Mouse (Mus musculus): ENCODE measurements around the gene Rgs9bp. TPM values are rescaled to one million over a fixed set of nuclear protein-coding genes. Genes with fewer than 3 reads are reported as not detected.
"Not testable (repeated sequence)": the region's sequence is repeated elsewhere in the genome, so short reads cannot be mapped to it uniquely, and the experiment has no call there.

The Rgs9bp gene
- polyA plus RNA-seq, 1 experiment from 2014 or later: 0.18 TPM

- Histone ChIP-seq H3K27ac (no peak overlapping the region), H3K36me3 (peaks cover 27% of the 10 kb centered on the region), H3K27me3 (ENCODE audit: insufficient read depth, poor library complexity, severe bottlenecking) (no peaks in the 10 kb centered on the region), H3K4me3 (peak overlapping the region; percentile 87), H3K4me1 (replicated peaks) (peaks cover 18% of the 10 kb centered on the region), H3K9me3 (no peaks in the 10 kb centered on the region)
- no peak for DNase-seq (ENCODE audit: low spot score)
- 64% methylated on average over 10 of the region's 10 CpGs for WGBS
These were observed 31.4 kb downstream of the Rgs9bp start for GRCm38 (mm10) chr7:35553751-35554604.

GRCm38 (mm10) chr7:35545881-35546280 lies 39.5 kb downstream of the Rgs9bp start:
- H3K4me1 ChIP-seq (replicated peaks): no peaks in the 10 kb centered on the region
- peak; percentile 60 for DNase-seq (ENCODE audit: low spot score)
- no peaks in the 10 kb centered on the region for H3K27me3 ChIP-seq (ENCODE audit: insufficient read depth, poor library complexity, severe bottlenecking)
- WGBS: 33% methylated on average over 4 of the region's 4 CpGs
- peaks cover 37% of the 10 kb centered on the region for H3K36me3 ChIP-seq
- no peak overlapping the region for H3K4me3 ChIP-seq
- H3K27ac ChIP-seq: no peak overlapping the region
- H3K9me3 ChIP-seq: no peaks in the 10 kb centered on the region

GRCm38 (mm10) chr7:35537562-35537961 lies 47.8 kb downstream of the Rgs9bp start, which contains the start of gene Tdrd12:
Tdrd12 (minus strand) TSS chr7:35537745.
- 91% methylated on average over 17 of the region's 17 CpGs for WGBS

GRCm38 (mm10) chr7:35535750-35536512 lies 49.5 kb downstream of the Rgs9bp start:
- 83% methylated on average over 12 of the region's 12 CpGs for WGBS
- Histone ChIP-seq H3K4me3 (no peak overlapping the region), H3K9me3 (no peaks in the 10 kb centered on the region), H3K4me1 (replicated peaks) (no peaks in the 10 kb centered on the region), H3K27me3 (ENCODE audit: insufficient read depth, poor library complexity, severe bottlenecking) (no peaks in the 10 kb centered on the region), H3K36me3 (no peaks in the 10 kb centered on the region), H3K27ac (no peak overlapping the region)
- no peak for DNase-seq (ENCODE audit: low spot score)

More at GRCm38 (mm10) chr7:35537562-35537961, 47.8 kb downstream of the Rgs9bp start, which contains the start of gene Tdrd12:
- H3K9me3 ChIP-seq: no peaks in the 10 kb centered on the region
- H3K4me3 ChIP-seq: no peak within 1 kb of the TSS
- H3K4me1 ChIP-seq (replicated peaks): no peaks in the 10 kb centered on the region
- DNase-seq (ENCODE audit: low spot score): no peak
- no peaks in the 10 kb centered on the region for H3K36me3 ChIP-seq
- no peak within 1 kb of the TSS for H3K27ac ChIP-seq
- no peaks in the 10 kb centered on the region for H3K27me3 ChIP-seq (ENCODE audit: insufficient read depth, poor library complexity, severe bottlenecking)

GRCm38 (mm10) chr7:35530544-35530943 lies 54.8 kb downstream of the Rgs9bp start:
- not testable (repeated sequence) for H3K36me3 ChIP-seq; H3K4me1 ChIP-seq (replicated peaks); H3K9me3 ChIP-seq; H3K27ac ChIP-seq; H3K4me3 ChIP-seq; DNase-seq (ENCODE audit: low spot score); H3K27me3 ChIP-seq (ENCODE audit: insufficient read depth, poor library complexity, severe bottlenecking)
- 47% methylated on average over 1 of the region's 1 CpGs for WGBS

- Histone ChIP-seq H3K36me3 (no peaks in the 10 kb centered on the region), H3K4me1 (replicated peaks) (no peaks in the 10 kb centered on the region), H3K4me3 (no peak overlapping the region), H3K27ac (no peak overlapping the region), H3K27me3 (ENCODE audit: insufficient read depth, poor library complexity, severe bottlenecking) (no peaks in the 10 kb centered on the region), H3K9me3 (no peaks in the 10 kb centered on the region)
- 86% methylated on average over 3 of the region's 3 CpGs for WGBS
- no peak for DNase-seq (ENCODE audit: low spot score)
These were observed 55.4 kb downstream of the Rgs9bp start for GRCm38 (mm10) chr7:35530026-35530425.

Other genes starting within 250 kb of the Rgs9bp start
- gene Faap24, start 188.7 kb downstream of the Rgs9bp start, polyA plus RNA-seq (2016; fragmentation: Nextera tagmentation; extraction: Ambion mirVana): 25.3 and 28.7 TPM in 2 replicates
- gene Cep89, start 188.5 kb downstream of the Rgs9bp start, polyA plus RNA-seq (2016; fragmentation: Nextera tagmentation; extraction: Ambion mirVana): 58.6 and 59.7 TPM in 2 replicates
- 0.17 and 0.21 TPM in 2 replicates for gene Slc7a9, start 136.8 kb downstream of the Rgs9bp start, polyA plus RNA-seq (2016; fragmentation: Nextera tagmentation; extraction: Ambion mirVana)
- 0.30 TPM in 1 of 2 replicates, not detected in the other for gene Tdrd12, start 47.8 kb downstream of the Rgs9bp start, polyA plus RNA-seq (2016; fragmentation: Nextera tagmentation; extraction: Ambion mirVana)
- 41.8 and 48.7 TPM in 2 replicates for gene Nudt19, start 29.3 kb downstream of the Rgs9bp start, polyA plus RNA-seq (2016; fragmentation: Nextera tagmentation; extraction: Ambion mirVana)
- gene Ankrd27, start 662 bp upstream of the Rgs9bp start, polyA plus RNA-seq (2016; fragmentation: Nextera tagmentation; extraction: Ambion mirVana): 31.4 and 36.8 TPM in 2 replicates
- gene Pdcd5, start 61.9 kb upstream of the Rgs9bp start, polyA plus RNA-seq (2016; fragmentation: Nextera tagmentation; extraction: Ambion mirVana): 300 and 302 TPM in 2 replicates
- 25.9 and 27.9 TPM in 2 replicates for gene Dpy19l3, start 168.9 kb upstream of the Rgs9bp start, polyA plus RNA-seq (2016; fragmentation: Nextera tagmentation; extraction: Ambion mirVana)
- 15.4 and 19.9 TPM in 2 replicates for gene Zfp507, start 217.4 kb upstream of the Rgs9bp start, polyA plus RNA-seq (2016; fragmentation: Nextera tagmentation; extraction: Ambion mirVana)